Mouse (Mus musculus) embryonic facial prominence, embryonic 15.5 days (tissue): ENCODE measurements around the gene Abca12. TPM values are rescaled to one million over a fixed set of nuclear protein-coding genes. Genes with fewer than 3 reads are reported as not detected.

Experiments used
- ATAC-seq: fragments of 200-750 bp; cut with Nextera tagmentation; 2 replicates; pipeline ENCODE4 v1.8.0; 2017; ENCODE audit warnings: low read depth, moderate TSS enrichment; ENCODE audit not compliant: insufficient number of reproducible peaks, low FRiP score, low TSS enrichment
- H3K27ac ChIP-seq: fragments of 300-500 bp; sonication (generic); replicated peaks from 2 replicates; pipeline ENCODE4 v1.5.1; 2015; ENCODE audit warnings: mild to moderate bottlenecking, inconsistent platforms
- H3K27me3 ChIP-seq: fragments of 300-500 bp; sonication (generic); 2 replicates; pipeline ENCODE4 v1.6.1; 2015; ENCODE audit warnings: inconsistent platforms
- H3K36me3 ChIP-seq: fragments of 300-500 bp; sonication (generic); 2 replicates; pipeline ENCODE4 v1.6.1; 2015; ENCODE audit warnings: mild to moderate bottlenecking, inconsistent platforms
- H3K4me1 ChIP-seq: fragments of 300-500 bp; sonication (generic); 2 replicates; pipeline ENCODE4 v1.6.1; 2015; ENCODE audit warnings: inconsistent platforms
- H3K4me2 ChIP-seq: fragments of 300-500 bp; sonication (generic); replicated peaks from 2 replicates; pipeline ENCODE4 v1.6.1; 2015; ENCODE audit warnings: mild to moderate bottlenecking, inconsistent platforms
- H3K4me3 ChIP-seq: fragments of 300-500 bp; sonication (generic); replicated peaks from 2 replicates; pipeline ENCODE4 v1.5.1; 2015; ENCODE audit warnings: mild to moderate bottlenecking, inconsistent platforms
- H3K9ac ChIP-seq: fragments of 300-500 bp; sonication (generic); 2 replicates; pipeline ENCODE4 v1.6.1; 2015; ENCODE audit warnings: inconsistent platforms
- H3K9me3 ChIP-seq: fragments of 300-500 bp; sonication (generic); replicated peaks from 2 replicates; pipeline ENCODE4 v1.6.1; 2016; ENCODE audit warnings: inconsistent platforms
- WGBS: fragments of 180-500 bp; shearing (Covaris S2); methylation state at CpG from one replicate; pipeline ENCODE4 v1.1.7; 2015; 5-methylcytosine and 5-hydroxymethylcytosine counted together
- polyA plus RNA-seq: library from polyadenylated mRNA; unstranded; fragments of >200 nt; fragmentation: Nextera tagmentation; extraction: Ambion mirVana; gene quantifications from 2 replicates; pipeline ENCODE4 v1.2.1, GENCODE M21; 2015

Abca12 gene
- polyA plus RNA-seq, 1 experiment from 2014 or later = 5.0 TPM

GRCm38 (mm10) chr1:71193931-71194330, 220.8 kb downstream of the Abca12 start:
- Histone ChIP-seq H3K9ac (no peak overlapping the region), H3K27me3 (no peaks in the 10 kb centered on the region), H3K27ac (no peak overlapping the region), H3K9me3 (no peaks in the 10 kb centered on the region), H3K4me3 (no peak overlapping the region), H3K36me3 (no peaks in the 10 kb centered on the region), H3K4me1 (no peaks in the 10 kb centered on the region), H3K4me2 (no peak overlapping the region)
- ATAC-seq = no peak
- 89% methylated on average over 1 of the region's 1 CpGs for WGBS

Other genes with a start within 250 kb of the Abca12 start
- gene Atic, start 142.2 kb upstream of the Abca12 start, polyA plus RNA-seq = 51.7 and 56.8 TPM in 2 replicates
- gene Fn1, start 238.3 kb upstream of the Abca12 start, polyA plus RNA-seq = 183 and 197 TPM in 2 replicates